Mouse (Mus musculus) heart, postnatal 0 days (tissue): ENCODE measurements around the gene Brca1. TPM values are rescaled to one million over a fixed set of nuclear protein-coding genes. Genes with fewer than 3 reads are reported as not detected.
"Not testable (repeated sequence)": the region's sequence is repeated elsewhere in the genome, so short reads cannot be mapped to it uniquely, and the experiment has no call there.

ENCODE experiments used
- ATAC-seq: fragments of 200-750 bp; cut with Nextera tagmentation; 2 replicates; pipeline ENCODE4 v1.8.0; 2017; ENCODE audit warnings: low read depth, moderate number of reproducible peaks, moderate library complexity; ENCODE audit not compliant: insufficient read depth
- DNase-seq: peaks from one replicate; pipeline ENCODE4 v3.0.0-alpha.2; 2016; ENCODE audit warnings: low spot score
- H3K27ac ChIP-seq: fragments of 300-500 bp; sonication (generic); 2 replicates; pipeline ENCODE4 v1.5.1; 2014; ENCODE audit warnings: low read depth, mild to moderate bottlenecking
- H3K27me3 ChIP-seq: fragments of 300-500 bp; sonication (generic); 2 replicates; pipeline ENCODE4 v1.6.1; 2014; ENCODE audit warnings: low read length, mixed read lengths; ENCODE audit not compliant: control insufficient read depth, insufficient read depth
- H3K36me3 ChIP-seq: fragments of 300-500 bp; sonication (generic); replicated peaks from 2 replicates; pipeline ENCODE4 v1.6.1; 2014; ENCODE audit warnings: low read length, mixed read lengths; ENCODE audit not compliant: control insufficient read depth, insufficient read depth
- H3K4me1 ChIP-seq: fragments of 300-500 bp; sonication (generic); 2 replicates; pipeline ENCODE4 v1.6.1; 2014; ENCODE audit warnings: antibody characterized with exemption; ENCODE audit not compliant: control insufficient read depth, insufficient read depth
- H3K4me2 ChIP-seq: fragments of 300-500 bp; sonication (generic); 2 replicates; pipeline ENCODE4 v1.6.1; 2014; ENCODE audit warnings: low read depth, mild to moderate bottlenecking, low read length, moderate library complexity
- H3K4me3 ChIP-seq: fragments of 300-500 bp; sonication (generic); 2 replicates; pipeline ENCODE4 v1.5.1; 2014; ENCODE audit warnings: low read depth, low read length
- H3K9ac ChIP-seq: fragments of 300-500 bp; sonication (generic); replicated peaks from 2 replicates; pipeline ENCODE4 v1.6.1; 2014; ENCODE audit warnings: low read depth, low read length, mixed read lengths
- H3K9me3 ChIP-seq: fragments of 300-500 bp; sonication (generic); replicated peaks from 2 replicates; pipeline ENCODE4 v1.6.1; 2016; ENCODE audit warnings: low read length; ENCODE audit not compliant: control insufficient read depth
- CTCF ChIP-seq: IDR thresholded peaks from 2 replicates; pipeline ENCODE4 v1.5.1; 2016; ENCODE audit warnings: antibody characterized with exemption, control low read depth, low read depth
- EP300 ChIP-seq: IDR thresholded peaks from 2 replicates; pipeline ENCODE4 v1.6.1; 2016; ENCODE audit warnings: antibody characterized with exemption, low read depth
- WGBS: fragments of 180-500 bp; shearing (Covaris S2); extraction: QIAGEN DNeasy Blood & Tissue Kit; methylation state at CpG from one replicate; pipeline ENCODE4 v1.1.7; 2014; 5-methylcytosine and 5-hydroxymethylcytosine counted together
- polyA plus RNA-seq: library from polyadenylated mRNA; unstranded; fragments of >200 nt; fragmentation: Nextera tagmentation; extraction: Ambion mirVana; gene quantifications from 2 replicates; pipeline ENCODE4 v1.2.1, GENCODE M21; 2015
- total RNA-seq: library from RNA; depleted of rRNA; stranded (reverse); fragments of >200 nt; gene quantifications from 2 replicates; pipeline ENCODE4 v1.2.3, GENCODE M21; 2014; ENCODE audit warnings: low replicate concordance

The Brca1 gene
- total and polyA plus RNA-seq, 2 experiments from 2014 or later = 0.94 to 4.7 TPM

- ATAC-seq = no peak
- H3K27me3 ChIP-seq = no peaks in the 10 kb centered on the region
- DNase-seq = no peak
- WGBS = 55% methylated on average over 3 of the region's 3 CpGs
- H3K4me2 ChIP-seq = no peak overlapping the region
- no peaks in the 10 kb centered on the region for H3K9me3 ChIP-seq
- no peak overlapping the region for H3K9ac ChIP-seq
- H3K36me3 ChIP-seq = peaks cover 2% of the 10 kb centered on the region; the same call in 1 of the 2 replicates
- no peak overlapping the region for H3K4me3 ChIP-seq
- H3K27ac ChIP-seq = no peak overlapping the region
- TF ChIP-seq CTCF = no peak
- no peak for TF ChIP-seq EP300
- H3K4me1 ChIP-seq = peaks cover 5% of the 10 kb centered on the region; the same call in 1 of the 2 replicates
Observed at GRCm38 (mm10) chr11:101483804-101484203, 68.0 kb downstream of the Brca1 start.

GRCm38 (mm10) chr11:101480912-101481311 lies 70.8 kb downstream of the Brca1 start:
- TF ChIP-seq CTCF = no peak
- no peak for TF ChIP-seq EP300
- H3K27ac ChIP-seq = 0 out of 2 replicates have a peak overlapping the region, but pooled peaks have one; percentile 4
- 10% methylated on average over 6 of the region's 6 CpGs for WGBS
- no peaks in the 10 kb centered on the region for H3K27me3 ChIP-seq
- H3K9me3 ChIP-seq = no peaks in the 10 kb centered on the region
- no peak overlapping the region for H3K9ac ChIP-seq
- no peaks in the 10 kb centered on the region for H3K36me3 ChIP-seq
- ATAC-seq (peak; percentile 73), DNase-seq (peak; percentile 23)
- peaks cover 5% of the 10 kb centered on the region; the same call in 1 of the 2 replicates for H3K4me1 ChIP-seq
- no peak overlapping the region for H3K4me3 ChIP-seq
- H3K4me2 ChIP-seq = no peak overlapping the region

- H3K36me3 ChIP-seq = no peaks in the 10 kb centered on the region
- H3K4me1 ChIP-seq = peaks cover 5% of the 10 kb centered on the region; the same call in 1 of the 2 replicates
- H3K27me3 ChIP-seq = no peaks in the 10 kb centered on the region
- WGBS = 14% methylated on average over 18 of the region's 18 CpGs
- no peak for DNase-seq
- no peaks in the 10 kb centered on the region for H3K9me3 ChIP-seq
- ATAC-seq = no peak
- H3K9ac ChIP-seq = no peak overlapping the region
- H3K27ac ChIP-seq = no peak overlapping the region
- 0 out of 2 replicates have a peak overlapping the region, but pooled peaks have one; percentile 18 for H3K4me3 ChIP-seq
- TF ChIP-seq EP300 = no peak
- H3K4me2 ChIP-seq = peak overlapping the region; percentile 46; the same call in 1 of the 2 replicates
Observed at GRCm38 (mm10) chr11:101479171-101479635, 72.6 kb downstream of the Brca1 start.

GRCm38 (mm10) chr11:101477552-101478211 lies 74.1 kb downstream of the Brca1 start:
- no peak for TF ChIP-seq EP300
- no peak for TF ChIP-seq CTCF
- H3K36me3 ChIP-seq = no peaks in the 10 kb centered on the region
- no peak overlapping the region for H3K27ac ChIP-seq
- ATAC-seq (no peak), DNase-seq (no peak)
- H3K9me3 ChIP-seq = no peaks in the 10 kb centered on the region
- H3K4me2 ChIP-seq = no peak overlapping the region
- 74% methylated on average over 10 of the region's 10 CpGs for WGBS
- H3K4me3 ChIP-seq = no peak overlapping the region
- H3K4me1 ChIP-seq = peaks cover 5% of the 10 kb centered on the region; the same call in 1 of the 2 replicates
- no peak overlapping the region for H3K9ac ChIP-seq
- H3K27me3 ChIP-seq = no peaks in the 10 kb centered on the region

- H3K27me3 ChIP-seq = no peaks in the 10 kb centered on the region
- H3K4me2 ChIP-seq = no peak overlapping the region
- H3K9me3 ChIP-seq = no peaks in the 10 kb centered on the region
- ATAC-seq (no peak), DNase-seq (no peak)
- no peaks in the 10 kb centered on the region for H3K36me3 ChIP-seq
- TF ChIP-seq EP300 (no peak), CTCF (no peak)
- 54% methylated on average over 4 of the region's 4 CpGs for WGBS
- H3K27ac ChIP-seq = no peak overlapping the region
- H3K4me3 ChIP-seq = no peak overlapping the region
- H3K9ac ChIP-seq = no peak overlapping the region
- peaks cover 5% of the 10 kb centered on the region; the same call in 1 of the 2 replicates for H3K4me1 ChIP-seq
Observed at GRCm38 (mm10) chr11:101477194-101477551, 74.6 kb downstream of the Brca1 start.

GRCm38 (mm10) chr11:101476361-101476760 lies 75.4 kb downstream of the Brca1 start:
- not testable (repeated sequence) for H3K4me1 ChIP-seq, H3K4me3 ChIP-seq, H3K36me3 ChIP-seq, H3K27me3 ChIP-seq, H3K27ac ChIP-seq, DNase-seq, H3K9ac ChIP-seq, ATAC-seq, H3K4me2 ChIP-seq, H3K9me3 ChIP-seq
- 79% methylated on average over 4 of the region's 4 CpGs for WGBS
